Mouse (Mus musculus): ENCODE measurements at regions not wholly inside any gene's neighbourhood (a gene's known extent, or its start where the extent isn't known, plus 50 kb on each side); places are given as distances from the start of the nearest gene placed in this dataset.

DNA sequence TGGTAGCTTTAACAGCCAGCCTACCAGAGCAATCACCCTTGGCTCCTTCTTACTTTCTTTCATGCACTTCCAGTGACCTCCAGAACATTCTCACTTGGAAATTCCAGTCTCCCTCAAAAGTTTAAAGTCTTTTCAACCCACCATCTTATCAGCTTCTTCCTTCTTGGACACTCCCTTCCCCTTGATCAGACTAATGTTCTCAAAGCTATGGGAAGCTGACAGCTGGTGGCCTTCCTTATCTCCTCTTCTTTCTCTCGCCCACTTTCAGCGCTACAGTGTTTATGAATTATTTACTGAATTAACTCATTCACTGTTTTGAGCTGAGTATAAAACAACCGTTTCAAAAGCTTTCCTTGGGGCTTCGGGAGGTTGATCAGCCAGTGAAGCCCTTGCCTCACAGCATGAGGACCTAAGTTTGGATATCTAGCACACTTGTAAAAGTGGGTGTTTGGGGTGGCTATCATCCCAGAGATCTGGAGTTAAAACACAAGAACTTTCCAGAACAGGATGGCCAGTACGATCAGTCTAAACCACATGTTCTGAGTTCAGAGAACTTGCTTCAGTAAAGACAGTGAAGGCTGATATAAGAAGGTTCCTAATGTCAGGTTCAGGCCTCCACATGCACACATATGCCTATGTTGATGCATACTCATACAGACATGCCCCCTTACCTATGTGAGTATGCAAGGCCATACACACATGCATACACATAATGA is 59.7 kb upstream of the Ikzf2 start:
- ATAC-seq (ENCODE audit: insufficient number of reproducible peaks, low FRiP score, low TSS enrichment), result no peak

DNA sequence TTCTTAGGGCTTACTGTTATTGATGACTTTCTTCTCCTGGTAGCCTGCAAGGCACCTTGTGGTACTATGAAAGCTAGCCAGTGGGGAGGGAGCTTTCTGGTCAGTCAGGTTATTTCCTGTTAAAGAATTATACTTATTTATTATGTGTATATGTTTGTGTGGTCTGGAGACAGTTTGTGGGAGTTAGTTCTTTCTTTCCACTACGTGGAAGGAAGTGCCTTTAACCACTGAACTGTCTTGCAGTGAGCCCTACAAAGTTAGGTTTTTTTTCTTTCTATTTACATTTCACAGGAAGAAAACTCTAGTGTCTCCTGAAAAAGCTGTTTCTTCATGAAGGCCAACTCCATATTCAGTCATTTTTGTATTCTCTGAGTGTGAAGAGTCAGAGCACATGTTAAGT is 65.7 kb upstream of the Ikzf2 start:
- ATAC-seq (ENCODE audit: insufficient number of reproducible peaks, low FRiP score, low TSS enrichment), result no peak

DNA sequence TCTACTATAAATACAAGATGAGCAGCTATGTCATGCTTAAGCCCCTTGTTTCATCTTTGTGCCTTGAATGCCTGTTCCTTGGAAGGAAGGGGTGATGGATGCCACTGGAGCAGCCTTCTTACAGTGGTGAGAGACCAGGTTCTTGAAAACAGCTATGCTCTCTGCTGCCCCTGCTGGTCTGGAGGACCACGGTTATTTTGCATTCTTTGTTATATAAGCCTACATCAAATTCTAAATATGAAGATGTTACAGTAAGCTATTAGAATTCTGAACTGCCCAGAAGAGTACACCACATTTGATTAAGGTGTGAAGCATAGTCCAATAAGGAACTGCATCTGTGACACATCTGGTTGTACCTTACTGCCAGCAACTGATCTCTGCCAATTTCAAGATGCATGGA is 69.1 kb upstream of the Spag16 start:
- no peak for ATAC-seq (ENCODE audit: insufficient number of reproducible peaks, low FRiP score, low TSS enrichment)

DNA sequence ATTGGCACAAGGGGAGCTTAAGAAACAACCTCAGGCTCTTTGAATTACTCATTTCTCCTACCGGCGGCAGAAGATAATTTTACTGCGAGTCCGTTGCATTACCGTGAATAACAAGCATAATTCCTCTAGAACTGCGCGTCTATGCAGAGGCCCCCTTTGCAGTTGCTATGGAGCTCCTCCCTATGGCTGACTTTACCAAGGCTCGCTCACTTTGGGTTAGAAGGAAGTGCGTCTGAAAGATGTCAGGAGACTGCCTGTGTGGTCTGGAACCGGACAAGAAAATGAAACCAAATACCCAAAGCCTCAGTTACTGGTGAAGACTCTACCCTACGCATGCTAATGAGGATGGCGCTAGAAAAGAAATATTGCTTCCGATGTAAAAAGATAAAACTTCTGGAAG is 67.2 kb upstream of the Spag16 start:
- 0 out of 2 replicates have a peak, but pooled peaks have one; percentile 36 for ATAC-seq (ENCODE audit: insufficient number of reproducible peaks, low FRiP score, low TSS enrichment)

DNA sequence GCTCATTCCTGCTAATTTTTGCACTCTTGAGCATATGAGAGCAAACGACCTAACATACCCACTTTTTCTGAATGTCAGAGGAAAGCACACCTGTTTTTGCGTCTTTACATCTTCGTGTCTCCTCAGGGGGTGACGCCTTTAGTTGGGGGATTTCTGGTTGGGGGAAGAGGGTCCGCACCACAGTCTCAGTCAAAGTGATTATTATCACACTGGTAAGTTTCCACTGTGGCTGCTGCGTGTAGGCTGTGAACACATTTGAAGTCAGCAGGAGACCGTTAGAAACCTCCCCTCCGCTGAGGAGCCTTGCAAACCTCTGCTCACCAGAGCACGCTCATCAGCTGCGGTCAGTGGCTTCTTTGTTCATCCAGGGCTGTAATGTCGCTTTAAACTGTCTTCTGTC is 58.1 kb upstream of the Spag16 start:
- ATAC-seq (ENCODE audit: insufficient number of reproducible peaks, low FRiP score, low TSS enrichment), result no peak

DNA sequence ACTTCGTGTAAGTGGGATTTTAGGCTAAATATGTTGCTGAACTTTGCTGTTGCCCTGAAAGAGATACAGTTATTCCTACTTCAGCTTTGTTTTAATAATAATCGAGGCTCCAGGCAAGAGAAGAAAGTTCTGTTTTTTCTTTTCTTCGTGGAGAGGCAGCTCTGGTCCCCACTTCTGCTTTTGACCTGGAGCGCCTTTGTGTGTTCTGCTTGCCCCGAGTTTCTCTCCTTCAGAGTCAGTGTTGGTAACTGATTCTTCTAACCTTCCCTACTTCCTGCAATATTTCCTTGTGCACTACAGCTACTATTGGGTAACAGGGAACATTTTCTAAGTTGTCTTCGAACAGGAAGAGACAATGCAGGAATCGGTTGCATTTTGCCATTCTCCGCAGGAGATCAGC is 56.6 kb upstream of the Spag16 start:
- ATAC-seq (ENCODE audit: insufficient number of reproducible peaks, low FRiP score, low TSS enrichment), result no peak

DNA sequence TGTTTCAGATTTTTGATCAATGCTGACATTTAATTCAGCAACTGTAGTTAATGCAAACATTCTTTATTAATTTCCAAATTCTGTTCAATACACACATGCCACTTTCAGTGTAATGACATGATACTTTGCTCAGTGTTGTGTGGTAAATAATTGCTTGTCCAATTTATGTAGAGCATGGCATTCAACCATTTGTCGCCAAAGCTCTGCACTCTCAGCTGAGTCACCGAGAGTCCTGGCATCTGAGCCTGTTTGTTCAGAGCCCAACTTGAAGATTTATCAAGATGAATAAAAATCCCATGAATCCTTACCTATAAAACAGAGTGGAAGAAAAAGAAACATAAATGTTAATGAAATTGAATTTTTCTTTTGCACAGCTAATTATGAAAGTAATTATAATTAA is 55.3 kb upstream of the Spag16 start:
- ATAC-seq (ENCODE audit: insufficient number of reproducible peaks, low FRiP score, low TSS enrichment), result no peak

DNA sequence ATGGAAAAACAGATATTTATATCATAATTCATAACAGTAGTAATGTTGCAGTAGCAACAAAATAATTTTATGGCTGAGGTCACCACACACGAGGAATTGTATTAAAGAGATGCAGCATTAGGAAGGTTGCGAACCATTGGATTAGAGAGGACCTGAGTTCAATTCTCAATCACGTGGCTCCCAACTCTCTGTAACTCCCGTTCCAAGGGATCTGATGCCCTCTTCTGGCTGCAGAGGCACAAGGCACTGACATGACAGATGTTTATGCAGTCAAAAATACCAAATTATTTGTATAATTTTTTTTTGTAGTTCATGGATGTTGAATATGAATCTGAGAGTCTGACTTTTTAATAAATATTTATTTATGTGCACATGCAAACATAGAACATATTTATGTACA is 51.2 kb upstream of the Spag16 start:
- no peak for ATAC-seq (ENCODE audit: insufficient number of reproducible peaks, low FRiP score, low TSS enrichment)

Data from cerebellum, adult (tissue).